Mouse (Mus musculus) layer of hippocampus, postnatal 25 days (tissue): ENCODE data around the gene Slc8a1. TPM values are rescaled to one million over a fixed set of nuclear protein-coding genes. Genes with fewer than 3 reads are reported as not detected.
A peak's percentile ranks its signal among the peaks of the same experiment; 100 is the strongest.

Experiments
- DNase-seq, 2 experiments: peaks; one replicate each; pipeline ENCODE4 v3.0.0; 2022; ENCODE audit warnings: mixed read lengths in 2 of 2, low spot score in 1 of 2; ENCODE audit errors: extremely low spot score in 1 of 2
- total RNA-seq, 2 experiments: library from RNA; stranded (reverse); gene quantifications; 2 replicates each; pipeline ENCODE4 v1.2.3; 2021

Slc8a1 gene
- 100 to 1,000 TPM; 261 to 289 TPM for total RNA-seq

GRCm38 (mm10) chr17:81738311-81738755, at the start of gene Slc8a1:
Gene Slc8a1 (minus strand): TSS chr17:81738377.
- peak; percentile 30 to 38 for DNase-seq

DNA sequence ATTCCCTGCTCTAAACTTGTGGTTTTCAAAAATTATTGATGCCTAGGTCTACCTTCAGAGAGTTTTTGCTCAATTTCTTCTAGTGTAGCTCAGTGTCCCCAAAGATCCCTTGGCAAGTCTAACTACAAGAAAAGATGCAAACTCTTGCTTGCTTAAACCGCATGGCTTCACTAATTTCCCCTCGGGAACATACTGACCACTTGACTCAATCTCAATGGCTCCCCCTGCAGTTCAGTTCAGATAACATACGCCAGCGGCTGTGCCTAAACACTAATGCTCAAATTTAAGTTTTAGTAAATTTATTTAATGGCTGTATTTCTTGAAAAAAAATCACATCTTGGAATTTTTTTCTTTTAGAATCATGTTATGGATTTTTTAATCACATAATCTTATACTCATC, 49.2 kb upstream of the Slc8a1 start:
- peak in 1 of 2 experiments; percentile 40 for DNase-seq

GRCm38 (mm10) chr17:81782326-81782725, 44.1 kb upstream of the Slc8a1 start:
- DNase-seq, result no peak

DNA sequence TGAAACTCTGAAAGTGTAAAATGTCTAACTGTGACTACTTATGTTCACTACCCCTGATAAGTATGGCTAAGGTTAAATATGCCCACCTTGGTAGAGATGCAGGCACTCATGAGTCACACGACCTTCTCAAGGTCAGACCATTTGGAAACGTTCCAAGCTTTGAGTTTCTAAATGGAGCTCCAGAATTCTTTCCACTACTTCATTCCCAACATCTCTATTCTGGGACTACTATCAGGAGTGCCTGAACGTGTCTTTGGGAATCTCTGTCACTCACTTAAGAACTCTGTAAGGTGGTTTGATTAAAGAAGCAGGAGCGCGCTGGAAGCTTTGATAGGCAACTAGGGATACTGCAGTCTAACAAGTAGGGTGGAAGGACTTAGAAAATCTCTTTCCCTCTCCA, 43.3 kb upstream of the Slc8a1 start:
- no peak for DNase-seq

DNA sequence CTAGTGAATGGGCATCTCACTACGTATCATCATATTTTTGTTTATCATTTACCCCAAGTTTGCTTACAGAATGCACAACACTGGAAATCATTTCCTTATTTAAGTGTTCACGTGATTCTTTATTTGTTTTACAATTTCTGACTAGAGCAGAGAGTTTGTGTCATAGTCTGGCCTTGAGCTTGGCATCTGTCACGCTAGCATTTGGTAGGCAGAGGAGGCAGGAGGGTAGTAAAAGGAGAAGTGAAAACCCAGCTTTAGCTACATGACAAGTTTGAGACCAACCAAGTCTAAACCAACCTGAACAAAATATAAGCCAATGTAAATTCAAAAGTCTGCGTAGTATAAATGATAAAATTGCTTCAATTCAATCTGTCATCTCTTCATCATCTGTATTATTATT, 41.7 kb upstream of the Slc8a1 start:
- DNase-seq, result no peak

- no peak for DNase-seq
Measured at GRCm38 (mm10) chr17:81750664-81751063, 12.5 kb upstream of the Slc8a1 start.

- no peak for DNase-seq
Measured at GRCm38 (mm10) chr17:81743034-81743433, 4.9 kb upstream of the Slc8a1 start.

DNA sequence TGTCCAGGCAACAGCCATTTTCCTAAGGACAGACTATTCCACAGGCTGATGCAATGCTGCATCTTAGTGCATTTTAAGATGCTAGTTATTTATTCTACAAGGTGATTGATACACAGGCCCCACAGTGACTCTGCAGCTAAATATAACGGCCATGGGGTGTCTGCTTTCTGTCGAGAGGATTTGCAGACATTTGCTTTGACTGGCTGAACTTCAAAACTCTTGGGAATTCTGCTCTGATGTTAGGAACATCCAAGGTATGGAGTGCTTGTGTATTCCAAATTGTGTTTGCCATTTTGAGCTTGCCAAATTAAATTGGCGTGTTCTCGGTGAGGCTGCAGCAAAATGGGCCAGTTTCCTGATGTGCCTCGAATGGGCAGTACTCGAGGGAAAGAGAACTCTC, 2.4 kb upstream of the Slc8a1 start:
- no peak for DNase-seq

DNA sequence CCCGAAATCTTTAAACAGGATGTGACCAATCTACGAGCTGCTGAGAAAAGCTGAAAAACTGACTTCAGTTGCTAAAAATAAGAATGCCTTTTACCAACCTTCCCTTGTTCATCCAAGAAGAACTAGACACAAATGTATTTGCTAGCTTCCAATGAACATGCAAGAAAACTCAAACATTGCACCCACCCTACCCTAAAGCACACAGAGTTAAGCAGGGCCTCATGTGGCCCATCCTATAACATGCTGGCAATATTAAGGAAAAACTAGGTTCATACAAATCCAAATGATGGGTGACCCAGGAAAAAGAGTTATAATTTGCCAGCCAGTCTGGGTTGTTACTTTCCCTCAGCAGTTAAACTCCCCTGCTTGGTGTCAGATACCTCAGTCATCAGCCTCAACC, 398 bp downstream of the Slc8a1 start:
- DNase-seq, result no peak

- DNase-seq, result no peak
Measured at GRCm38 (mm10) chr17:81737309-81737708, 868 bp downstream of the Slc8a1 start.

- no peak for DNase-seq
Measured at GRCm38 (mm10) chr17:81735583-81735982, 2.6 kb downstream of the Slc8a1 start.

DNA sequence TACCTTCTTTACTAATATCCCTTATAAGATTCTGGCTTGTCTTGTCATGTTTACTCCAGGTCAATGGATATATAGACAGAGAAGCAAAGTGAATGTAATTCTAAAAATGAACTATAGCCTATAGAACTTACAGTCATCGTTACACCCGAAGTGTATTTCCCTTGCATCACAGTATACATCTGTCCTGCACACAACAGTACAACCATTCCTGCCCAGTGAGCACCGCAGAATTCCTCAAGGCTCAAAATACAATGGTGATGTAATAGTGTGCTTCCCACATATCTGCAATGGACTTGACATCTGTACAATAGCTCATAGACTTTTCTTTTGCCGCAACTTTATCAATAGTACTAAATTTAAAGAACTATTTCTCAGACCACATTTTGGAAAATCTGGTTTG, 8.3 kb downstream of the Slc8a1 start:
- DNase-seq, result no peak

GRCm38 (mm10) chr17:81712273-81712751, 25.9 kb downstream of the Slc8a1 start:
- no peak for DNase-seq

GRCm38 (mm10) chr17:81704761-81705160, 33.4 kb downstream of the Slc8a1 start:
- no peak for DNase-seq

DNA sequence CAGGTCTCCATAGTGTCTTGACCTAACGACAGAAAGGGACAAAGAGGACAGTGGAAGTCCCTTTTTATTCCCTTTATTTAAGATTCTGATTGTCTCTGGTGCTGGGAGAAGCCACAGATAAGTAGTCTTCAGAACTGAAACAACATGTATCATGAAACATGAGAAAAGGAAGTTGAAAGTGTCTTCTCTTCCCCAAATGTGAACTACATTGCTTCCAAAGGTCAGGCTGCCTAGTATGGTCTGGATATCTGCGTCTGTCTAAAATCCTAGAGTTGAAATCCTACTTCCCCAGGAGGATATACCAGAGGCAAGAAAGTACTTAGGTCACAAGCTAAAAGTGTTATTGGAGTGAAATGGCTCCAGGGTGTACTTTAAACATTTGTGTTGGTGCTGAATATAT, 34.9 kb downstream of the Slc8a1 start:
- no peak for DNase-seq

- no peak for DNase-seq
Measured at GRCm38 (mm10) chr17:81701701-81702100, 36.5 kb downstream of the Slc8a1 start.

GRCm38 (mm10) chr17:81698789-81699188, 39.4 kb downstream of the Slc8a1 start:
- no peak for DNase-seq

DNA sequence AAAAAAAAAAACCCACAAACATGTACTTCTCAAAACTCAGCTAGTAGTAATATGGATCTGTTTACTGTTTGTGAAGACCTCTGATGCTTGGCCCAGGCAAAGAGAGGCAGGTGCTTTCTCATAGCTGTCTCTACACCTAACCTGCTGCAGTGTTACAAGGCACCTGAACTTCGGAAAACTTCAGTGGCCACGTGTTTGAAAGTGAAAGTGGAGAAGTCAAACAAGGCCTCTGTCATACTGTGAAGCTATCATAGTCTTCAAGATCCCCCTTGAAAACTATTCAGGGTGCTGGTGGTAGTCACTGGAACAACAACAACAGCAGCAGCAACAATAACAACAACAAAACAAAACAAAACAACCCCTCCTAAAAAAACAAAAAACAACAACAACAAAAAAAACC, 40.5 kb downstream of the Slc8a1 start:
- no peak for DNase-seq

- no peak for DNase-seq
Measured at GRCm38 (mm10) chr17:81694977-81695376, 43.2 kb downstream of the Slc8a1 start.

DNA sequence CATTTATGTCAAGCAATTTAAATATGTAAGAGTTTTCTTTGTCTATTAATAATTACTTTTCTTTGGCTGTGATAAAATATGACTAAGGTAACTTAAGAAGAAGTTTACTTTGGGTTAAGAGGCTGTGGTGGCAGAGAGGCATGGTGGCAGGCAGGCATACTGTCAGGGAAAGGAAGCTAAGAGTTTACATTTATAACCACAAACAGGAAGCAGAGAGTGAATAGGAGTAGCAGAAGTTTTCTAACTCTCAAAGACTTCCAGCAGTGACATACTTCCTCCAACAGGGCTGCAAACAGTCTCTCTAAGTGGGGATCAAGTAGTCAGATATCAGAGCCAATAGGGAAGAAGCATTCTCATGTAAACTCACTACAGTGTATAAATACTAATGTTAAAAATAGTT, 58.6 kb downstream of the Slc8a1 start:
- no peak for DNase-seq

DNA sequence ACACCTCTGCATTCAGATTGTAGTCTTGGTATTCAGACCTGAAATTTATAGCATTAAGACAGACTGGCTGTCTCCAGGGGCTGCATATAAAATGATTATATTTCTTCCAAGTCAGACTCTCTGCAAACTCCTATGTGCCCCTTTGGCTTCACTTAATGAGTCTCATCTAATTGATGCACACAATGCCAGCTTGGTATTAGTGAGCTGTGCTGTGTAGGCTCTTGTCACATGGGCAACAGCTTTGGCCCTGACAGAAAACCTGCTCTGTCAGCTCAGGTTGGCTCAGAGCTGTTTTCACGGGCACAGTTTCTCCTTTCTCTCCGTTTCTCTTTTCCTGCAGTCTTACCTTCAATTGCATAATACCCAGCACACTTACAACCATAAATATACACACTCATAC, 60.7 kb downstream of the Slc8a1 start:
- DNase-seq, result no peak

DNA sequence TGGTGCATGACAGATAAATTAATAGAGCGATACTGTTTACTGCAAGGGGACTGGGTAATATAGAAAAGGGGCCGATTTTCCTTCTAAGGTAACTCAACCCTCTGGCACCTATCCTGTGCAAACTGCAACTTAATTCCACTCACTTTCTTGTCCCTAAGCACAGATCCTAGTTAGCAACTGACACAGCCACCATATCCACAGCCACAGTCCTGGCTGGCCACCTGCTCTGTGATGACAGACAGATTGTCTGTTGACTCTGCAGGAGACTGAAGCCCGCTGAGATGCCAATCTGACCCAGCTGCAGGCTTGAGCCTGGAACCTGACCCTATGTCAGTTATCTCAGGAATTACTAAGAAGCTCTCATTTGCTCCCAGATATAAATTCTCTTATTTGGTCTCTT, 62.0 kb downstream of the Slc8a1 start:
- DNase-seq, result no peak

- no peak for DNase-seq
Measured at GRCm38 (mm10) chr17:81671245-81671644, 66.9 kb downstream of the Slc8a1 start.
